Mouse (Mus musculus): Measurements from ENCODE around the gene Card10. TPM values are rescaled to one million over a fixed set of nuclear protein-coding genes. Genes with fewer than 3 reads are reported as not detected.
A peak's percentile ranks its signal among the peaks of the same experiment; 100 is the strongest.

Gene Card10
- polyA plus RNA-seq, 1 experiment from 2014 or later, result 3.5 TPM

DNA sequence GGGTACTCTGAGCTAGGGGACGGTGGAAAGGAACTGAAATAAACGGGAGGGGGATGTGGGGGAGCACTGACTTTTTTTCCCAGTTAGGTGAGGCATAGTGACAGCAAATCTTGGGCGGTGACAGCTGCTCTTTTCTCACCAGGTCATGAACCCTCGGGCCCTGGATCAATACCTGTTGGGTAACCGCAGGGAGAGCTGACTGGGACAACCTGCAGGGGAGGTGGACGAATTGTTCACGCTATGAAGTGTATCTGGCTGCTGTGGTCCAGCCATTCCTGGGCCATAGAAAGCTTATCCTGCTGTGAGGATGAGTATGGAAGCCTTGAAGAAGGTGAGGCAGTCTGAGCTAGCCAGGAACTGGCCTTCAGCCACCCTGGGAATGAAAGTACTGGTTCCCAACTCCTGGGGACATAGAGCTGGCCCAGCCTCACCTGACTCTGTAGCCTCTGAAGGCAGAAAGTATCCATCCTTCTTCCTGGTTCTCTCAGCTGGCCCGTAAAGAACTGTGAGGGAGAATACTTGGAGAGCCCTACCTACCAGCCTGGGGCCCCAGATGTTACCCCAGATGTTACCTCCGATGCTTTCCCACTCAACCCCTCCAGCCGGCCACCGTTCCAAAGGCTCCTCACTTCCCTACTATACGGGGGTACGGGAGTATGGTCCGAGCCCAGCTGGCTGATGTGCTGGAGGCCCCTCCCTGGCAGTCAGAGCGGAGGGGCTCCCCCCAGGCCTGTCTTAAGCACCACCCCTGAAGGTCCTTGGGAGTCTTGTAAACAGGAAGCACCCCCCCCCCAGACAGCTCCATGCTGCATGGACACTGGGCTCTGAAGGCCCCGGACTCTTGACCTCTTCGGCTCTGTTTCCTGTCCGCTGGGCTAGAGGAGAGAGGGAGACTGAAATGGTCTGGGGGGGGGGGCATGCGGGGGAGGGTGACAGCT, 29.1 kb upstream of the Card10 start:
- Histone ChIP-seq H3K4me3 (peak overlapping the region; percentile 36), H3K36me3 (no peaks in the 10 kb centered on the region), H3K9me3 (no peaks in the 10 kb centered on the region), H3K27me3 (ENCODE audit: insufficient read depth, poor library complexity, severe bottlenecking) (peaks cover 18% of the 10 kb centered on the region), H3K27ac (peak overlapping the region; percentile 94), H3K4me1 (peaks cover 71% of the 10 kb centered on the region)
- no peak for DNase-seq (ENCODE audit: low spot score)
- WGBS, result 36% methylated on average over 19 of the region's 19 CpGs

DNA sequence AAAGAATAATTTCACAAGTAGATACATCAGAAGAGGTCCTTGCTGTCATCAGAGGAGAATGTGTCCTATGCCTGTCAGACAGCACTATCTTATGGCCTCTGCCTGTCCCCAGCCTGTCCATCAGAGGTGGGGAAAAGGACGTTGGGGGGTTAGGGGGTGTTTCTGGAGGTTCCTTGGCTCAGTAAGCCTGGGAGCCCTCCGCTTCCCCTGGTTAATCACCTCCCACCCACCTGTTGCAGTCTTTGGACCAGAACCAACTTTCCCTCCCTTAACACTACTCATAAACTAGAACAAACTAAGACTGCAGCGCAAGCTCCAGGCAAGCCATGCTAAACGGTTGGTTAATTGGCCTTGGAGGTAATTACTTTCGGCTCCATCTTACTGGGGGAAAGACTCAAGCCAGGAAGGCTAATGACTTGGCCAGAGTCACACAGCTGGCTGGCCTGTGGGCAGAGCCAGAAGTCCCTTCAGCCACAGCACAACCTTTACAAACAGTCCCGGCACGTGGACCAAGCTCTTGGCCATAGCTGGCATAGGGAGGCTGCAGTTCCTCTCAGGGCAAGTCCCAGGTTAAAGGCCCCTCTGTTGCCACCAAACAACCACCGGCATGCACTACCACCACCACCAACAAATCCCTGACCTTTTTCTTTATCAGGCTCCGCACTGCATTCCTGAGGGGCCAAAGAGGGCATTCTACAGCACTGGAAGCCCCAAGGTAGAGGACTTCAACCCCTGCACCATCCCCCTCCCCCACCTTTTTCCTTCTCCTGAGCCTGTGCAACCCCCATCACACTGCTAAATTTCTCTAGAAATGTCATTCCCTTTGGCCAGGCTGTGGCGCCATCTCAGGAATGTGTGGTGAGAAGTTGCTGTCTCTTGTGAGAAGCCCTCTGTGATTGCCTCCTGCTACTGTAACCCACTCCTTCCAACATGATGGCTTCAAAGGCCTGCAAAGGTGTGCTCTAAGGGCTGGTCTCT, 28.2 kb upstream of the Card10 start:
- Histone ChIP-seq H3K4me1 (peaks cover 69% of the 10 kb centered on the region), H3K27ac (peak overlapping the region; percentile 94), H3K9me3 (no peaks in the 10 kb centered on the region), H3K36me3 (no peaks in the 10 kb centered on the region), H3K4me3 (no peak overlapping the region), H3K27me3 (ENCODE audit: insufficient read depth, poor library complexity, severe bottlenecking) (peaks cover 22% of the 10 kb centered on the region)
- 56% methylated on average over 10 of the region's 10 CpGs for WGBS
- no peak for DNase-seq (ENCODE audit: low spot score)

- H3K27ac ChIP-seq, result no peak overlapping the region
- H3K4me1 ChIP-seq, result peaks cover 55% of the 10 kb centered on the region
- no peaks in the 10 kb centered on the region for H3K36me3 ChIP-seq
- H3K27me3 ChIP-seq (ENCODE audit: insufficient read depth, poor library complexity, severe bottlenecking), result peaks cover 27% of the 10 kb centered on the region
- no peak overlapping the region for H3K4me3 ChIP-seq
- H3K9me3 ChIP-seq, result no peaks in the 10 kb centered on the region
- whole genome bisulfite sequencing, result 95% methylated on average over 1 of the region's 1 CpGs
- no peak for DNase-seq (ENCODE audit: low spot score)
Observed at GRCm38 (mm10) chr15:78829636-78830035, 26.8 kb upstream of the Card10 start.

DNA sequence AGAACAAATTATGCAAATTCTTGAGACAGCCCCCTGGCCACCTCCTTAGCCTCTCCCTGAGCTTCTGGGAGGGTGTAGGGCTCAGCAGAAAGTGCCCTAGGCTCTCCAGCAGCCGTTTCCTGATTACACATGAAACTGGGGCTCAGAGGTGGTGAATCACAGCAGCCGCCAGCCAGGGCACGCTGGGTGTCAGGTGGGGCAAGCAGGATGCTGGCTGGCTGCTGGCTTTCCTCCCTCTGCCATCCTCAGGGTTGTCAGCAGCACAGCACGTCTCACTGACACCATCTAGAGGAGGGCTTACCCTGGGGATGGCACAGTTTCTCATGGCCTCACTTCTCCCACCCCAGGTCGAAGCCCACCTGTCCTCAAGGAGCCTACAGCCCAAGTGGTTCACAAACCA, 25.5 kb upstream of the Card10 start:
- Histone ChIP-seq H3K27me3 (ENCODE audit: insufficient read depth, poor library complexity, severe bottlenecking) (peaks cover 27% of the 10 kb centered on the region), H3K4me1 (peaks cover 41% of the 10 kb centered on the region), H3K27ac (peak overlapping the region; percentile 44; the same call in 1 of the 2 replicates), H3K36me3 (no peaks in the 10 kb centered on the region), H3K4me3 (no peak overlapping the region), H3K9me3 (no peaks in the 10 kb centered on the region)
- no peak for DNase-seq (ENCODE audit: low spot score)
- WGBS, result 10% methylated on average over 5 of the region's 5 CpGs

DNA sequence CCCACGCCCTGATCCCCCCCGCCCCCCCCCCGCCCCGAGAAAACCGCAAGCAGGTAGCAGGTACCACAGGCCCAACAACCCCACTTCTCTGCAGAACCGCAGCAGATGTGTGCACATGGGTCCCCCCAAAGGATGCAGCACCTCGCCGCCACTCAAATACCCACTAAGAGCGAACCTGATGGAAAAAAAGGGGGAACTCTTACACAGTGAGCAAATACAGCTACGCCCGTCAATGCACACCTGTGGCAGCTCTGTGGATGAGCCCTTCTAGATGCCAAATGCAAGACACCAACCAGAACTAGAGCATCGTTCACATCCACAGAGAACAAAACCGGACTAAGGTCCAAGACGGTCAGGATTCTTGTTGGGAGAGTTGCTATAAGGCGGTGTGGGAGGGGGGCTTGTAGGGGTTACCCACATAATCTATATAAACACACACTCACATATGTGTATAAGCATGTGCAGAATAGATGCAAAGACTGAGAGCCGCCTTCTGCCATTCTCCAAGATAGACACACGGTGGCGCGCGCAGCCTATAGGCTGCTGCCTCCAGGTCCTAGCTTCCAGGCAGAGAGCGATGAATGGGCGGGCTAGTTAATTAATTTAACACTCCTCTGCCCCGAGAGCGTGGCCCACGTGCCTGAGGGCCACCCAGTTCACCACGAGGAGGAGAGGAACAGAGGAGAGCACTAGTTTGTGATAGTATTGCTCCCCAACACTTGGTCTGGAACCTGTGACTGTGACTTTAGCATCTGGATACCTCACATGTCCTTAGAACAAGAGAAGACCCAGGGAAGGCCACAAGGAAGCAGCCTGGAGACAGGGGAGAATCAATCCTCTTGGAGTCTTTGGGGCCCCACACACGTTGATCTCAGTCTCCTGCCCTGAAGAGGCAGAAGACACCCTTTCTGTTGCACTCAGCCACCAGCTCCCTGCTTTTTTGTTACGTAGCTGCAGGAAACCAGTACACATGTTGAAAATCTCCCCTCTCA, 23.7 kb upstream of the Card10 start:
- 22% methylated on average over 28 of the region's 28 CpGs for WGBS
- Histone ChIP-seq H3K4me1 (peaks cover 23% of the 10 kb centered on the region), H3K4me3 (no peak overlapping the region), H3K36me3 (no peaks in the 10 kb centered on the region), H3K27me3 (ENCODE audit: insufficient read depth, poor library complexity, severe bottlenecking) (peaks cover 27% of the 10 kb centered on the region), H3K27ac (0 out of 2 replicates have a peak overlapping the region, but pooled peaks have one; percentile 17), H3K9me3 (no peaks in the 10 kb centered on the region)
- DNase-seq (ENCODE audit: low spot score), result no peak

GRCm38 (mm10) chr15:78816074-78816391, 13.2 kb upstream of the Card10 start:
- no peaks in the 10 kb centered on the region for H3K9me3 ChIP-seq
- H3K4me3 ChIP-seq, result no peak overlapping the region
- H3K27ac ChIP-seq, result no peak overlapping the region
- peaks cover 16% of the 10 kb centered on the region; the same call in 1 of the 2 replicates for H3K4me1 ChIP-seq
- WGBS, result 44% methylated on average over 6 of the region's 6 CpGs
- no peak for DNase-seq (ENCODE audit: low spot score)
- H3K36me3 ChIP-seq, result no peaks in the 10 kb centered on the region
- H3K27me3 ChIP-seq (ENCODE audit: insufficient read depth, poor library complexity, severe bottlenecking), result peaks cover 13% of the 10 kb centered on the region; the same call in 1 of the 2 replicates

GRCm38 (mm10) chr15:78815314-78816073, 12.7 kb upstream of the Card10 start:
- H3K9me3 ChIP-seq, result no peaks in the 10 kb centered on the region
- no peaks in the 10 kb centered on the region for H3K36me3 ChIP-seq
- 44% methylated on average over 11 of the region's 11 CpGs for WGBS
- H3K4me3 ChIP-seq, result no peak overlapping the region
- no peak for DNase-seq (ENCODE audit: low spot score)
- peaks cover 17% of the 10 kb centered on the region; the same call in 1 of the 2 replicates for H3K4me1 ChIP-seq
- peaks cover 8% of the 10 kb centered on the region; the same call in 1 of the 2 replicates for H3K27me3 ChIP-seq (ENCODE audit: insufficient read depth, poor library complexity, severe bottlenecking)
- H3K27ac ChIP-seq, result no peak overlapping the region

DNA sequence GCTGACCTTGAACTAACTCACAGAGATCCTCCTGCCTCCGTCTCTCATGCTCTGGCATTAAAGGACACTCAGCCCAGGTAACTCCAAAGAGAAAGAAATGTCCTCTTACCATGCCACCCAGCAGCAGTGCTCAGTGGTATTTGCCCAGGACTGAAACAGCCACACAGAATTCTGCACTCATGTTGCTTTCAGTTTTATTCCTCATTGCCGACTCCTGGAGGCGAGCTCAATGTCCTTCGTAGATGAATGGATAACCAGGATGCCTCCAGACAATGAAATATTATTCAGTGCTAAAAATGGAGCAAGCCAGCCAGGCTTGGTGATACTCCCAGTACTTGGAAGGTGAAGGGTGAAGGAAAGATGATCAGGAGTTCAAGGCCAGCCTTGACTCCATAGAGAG, 10.8 kb upstream of the Card10 start:
- no peaks in the 10 kb centered on the region for H3K36me3 ChIP-seq
- H3K27ac ChIP-seq, result no peak overlapping the region
- 0 out of 2 replicates have a peak, but pooled peaks cover 3% of the 10 kb centered on the region for H3K27me3 ChIP-seq (ENCODE audit: insufficient read depth, poor library complexity, severe bottlenecking)
- 90% methylated on average over 4 of the region's 4 CpGs for WGBS
- DNase-seq (ENCODE audit: low spot score), result no peak
- no peaks in the 10 kb centered on the region for H3K9me3 ChIP-seq
- no peak overlapping the region for H3K4me3 ChIP-seq
- H3K4me1 ChIP-seq, result peaks cover 23% of the 10 kb centered on the region

- Histone ChIP-seq H3K36me3 (no peaks in the 10 kb centered on the region), H3K4me1 (peaks cover 30% of the 10 kb centered on the region), H3K9me3 (no peaks in the 10 kb centered on the region), H3K4me3 (no peak overlapping the region), H3K27ac (no peak overlapping the region), H3K27me3 (ENCODE audit: insufficient read depth, poor library complexity, severe bottlenecking) (peaks cover 22% of the 10 kb centered on the region)
- no peak for DNase-seq (ENCODE audit: low spot score)
- 75% methylated on average over 9 of the region's 9 CpGs for whole genome bisulfite sequencing
Observed at GRCm38 (mm10) chr15:78810146-78810545, 7.3 kb upstream of the Card10 start.

DNA sequence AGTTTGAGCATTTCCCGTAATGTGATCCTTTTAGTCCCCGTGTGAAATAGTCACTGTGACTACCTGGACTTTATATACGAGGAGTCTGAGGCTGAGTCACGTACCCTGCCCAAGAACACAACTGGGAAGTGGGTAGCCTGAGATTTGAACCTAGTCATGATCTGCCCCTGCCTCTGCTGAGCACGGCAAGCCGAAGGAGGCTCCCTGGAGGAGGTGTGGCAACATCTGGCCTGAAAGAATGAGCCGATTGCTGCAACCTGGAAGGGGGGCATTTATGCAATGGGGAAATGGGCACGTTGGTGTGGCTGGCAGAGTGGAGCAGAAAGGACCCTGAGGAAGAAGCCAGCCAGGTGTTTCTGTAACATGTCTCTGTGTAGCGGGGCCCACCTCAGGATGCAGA, 6.9 kb upstream of the Card10 start:
- no peaks in the 10 kb centered on the region for H3K36me3 ChIP-seq
- H3K27me3 ChIP-seq (ENCODE audit: insufficient read depth, poor library complexity, severe bottlenecking), result peaks cover 26% of the 10 kb centered on the region
- H3K9me3 ChIP-seq, result no peaks in the 10 kb centered on the region
- 47% methylated on average over 9 of the region's 9 CpGs for WGBS
- no peak overlapping the region for H3K27ac ChIP-seq
- H3K4me3 ChIP-seq, result no peak overlapping the region
- peaks cover 30% of the 10 kb centered on the region for H3K4me1 ChIP-seq
- no peak for DNase-seq (ENCODE audit: low spot score)

DNA sequence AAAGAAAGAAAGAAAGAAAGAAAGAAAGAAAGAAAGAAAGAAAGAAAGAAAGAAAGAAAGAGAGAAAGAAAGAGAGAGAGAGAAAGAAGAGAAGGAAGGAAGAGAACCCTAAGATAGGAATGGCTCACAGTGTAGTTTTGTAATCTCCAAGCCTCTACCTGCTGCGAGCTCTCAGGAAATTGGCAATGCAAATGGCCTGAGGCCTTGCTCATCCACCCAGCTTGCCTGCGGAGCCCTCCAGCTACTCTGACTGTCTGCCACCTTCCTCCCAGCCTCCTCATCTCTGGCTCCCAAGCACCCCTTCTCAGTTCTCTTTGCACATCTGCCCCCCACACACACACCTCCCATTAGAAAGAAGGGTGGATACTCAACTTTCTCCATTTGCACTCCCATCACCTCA, 6.1 kb upstream of the Card10 start:
- H3K27ac ChIP-seq, result no peak overlapping the region

More for the DNA sequence above, 6.1 kb upstream of the Card10 start:
- Histone ChIP-seq H3K4me1 (peaks cover 37% of the 10 kb centered on the region), H3K9me3 (no peaks in the 10 kb centered on the region), H3K36me3 (no peaks in the 10 kb centered on the region), H3K4me3 (no peak overlapping the region), H3K27me3 (ENCODE audit: insufficient read depth, poor library complexity, severe bottlenecking) (peaks cover 34% of the 10 kb centered on the region)
- WGBS, result 67% methylated on average over 2 of the region's 2 CpGs
- DNase-seq (ENCODE audit: low spot score), result no peak
